Mouse (Mus musculus) c-Kit-negative CD71-positive TER-119-positive erythroid progenitor cells, embryonic 14.5 days (primary cell): ENCODE results near the gene Lrp8.

Experiments used
- DNase-seq: peaks from one replicate; pipeline ENCODE4 v3.0.0-alpha.2; 2013; ENCODE audit warnings: low read depth, low spot score

Lrp8 gene

DNA sequence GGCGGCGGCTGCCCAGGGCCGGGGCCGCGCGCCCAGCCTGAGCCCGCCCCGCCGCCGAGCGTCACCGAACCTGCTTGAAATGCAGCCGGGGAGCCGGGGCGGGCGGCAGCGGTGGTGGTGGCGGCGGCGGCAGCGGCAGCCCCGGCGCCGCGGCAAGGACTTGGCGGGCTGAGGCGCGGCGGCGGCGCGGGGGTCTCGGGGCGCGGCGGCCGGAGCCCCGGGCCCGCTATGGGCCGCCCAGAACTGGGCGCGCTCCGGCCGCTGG is at the start of gene Lrp8:
Lrp8 (plus strand) TSS at position 77 of the 265 bp plus-strand sequence.
- no peak for DNase-seq

DNA sequence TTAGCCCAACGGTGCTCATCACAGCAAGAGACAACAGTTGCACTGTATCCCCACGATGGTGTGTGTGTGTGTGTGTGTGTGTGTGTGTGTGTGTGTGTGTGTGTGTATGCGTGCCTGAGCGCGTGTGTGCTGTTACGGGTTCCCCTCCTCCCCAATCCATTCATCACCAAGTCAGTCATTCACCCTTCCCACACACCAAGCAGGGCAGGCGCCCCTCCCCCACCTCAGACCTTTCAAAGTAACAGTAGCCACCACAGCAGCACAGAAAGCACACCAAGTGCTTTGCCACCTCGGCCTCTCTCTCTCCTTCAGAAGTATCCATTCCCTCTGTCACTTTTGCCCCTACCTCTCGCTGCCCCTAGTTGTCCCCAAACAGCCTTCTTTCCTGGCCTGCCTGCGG is 45.8 kb upstream of the Lrp8 start:
- no peak for DNase-seq

GRCm38 (mm10) chr4:107757487-107758470 is 44.3 kb upstream of the Lrp8 start:
- no peak for DNase-seq

DNA sequence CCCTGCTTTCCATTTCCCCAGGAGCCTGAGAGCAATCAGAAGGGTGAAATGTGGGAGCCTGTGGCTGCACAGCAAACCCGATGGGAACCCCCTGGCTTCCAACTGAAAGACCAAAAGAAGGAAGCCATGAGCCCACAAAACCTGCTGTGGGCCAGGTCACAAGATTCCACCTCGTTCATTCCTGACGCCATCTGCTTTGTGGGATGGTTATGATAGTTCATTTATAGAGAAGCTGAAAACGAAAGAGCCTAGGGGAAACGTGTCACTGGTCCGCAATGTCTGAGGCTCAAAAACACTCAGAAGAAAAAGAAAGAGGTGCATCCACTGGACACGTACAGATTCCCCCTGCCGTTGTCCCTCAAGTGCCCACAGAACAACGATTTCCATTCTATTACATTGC is 43.1 kb upstream of the Lrp8 start:
- no peak for DNase-seq

GRCm38 (mm10) chr4:107763001-107763400 is 39.1 kb upstream of the Lrp8 start:
- DNase-seq: no peak

- DNase-seq: no peak
Measured at GRCm38 (mm10) chr4:107763598-107763997, 38.5 kb upstream of the Lrp8 start.

GRCm38 (mm10) chr4:107765196-107765813 is 36.8 kb upstream of the Lrp8 start:
- DNase-seq: no peak

- DNase-seq: no peak
Measured at GRCm38 (mm10) chr4:107766182-107766581, 35.9 kb upstream of the Lrp8 start.

DNA sequence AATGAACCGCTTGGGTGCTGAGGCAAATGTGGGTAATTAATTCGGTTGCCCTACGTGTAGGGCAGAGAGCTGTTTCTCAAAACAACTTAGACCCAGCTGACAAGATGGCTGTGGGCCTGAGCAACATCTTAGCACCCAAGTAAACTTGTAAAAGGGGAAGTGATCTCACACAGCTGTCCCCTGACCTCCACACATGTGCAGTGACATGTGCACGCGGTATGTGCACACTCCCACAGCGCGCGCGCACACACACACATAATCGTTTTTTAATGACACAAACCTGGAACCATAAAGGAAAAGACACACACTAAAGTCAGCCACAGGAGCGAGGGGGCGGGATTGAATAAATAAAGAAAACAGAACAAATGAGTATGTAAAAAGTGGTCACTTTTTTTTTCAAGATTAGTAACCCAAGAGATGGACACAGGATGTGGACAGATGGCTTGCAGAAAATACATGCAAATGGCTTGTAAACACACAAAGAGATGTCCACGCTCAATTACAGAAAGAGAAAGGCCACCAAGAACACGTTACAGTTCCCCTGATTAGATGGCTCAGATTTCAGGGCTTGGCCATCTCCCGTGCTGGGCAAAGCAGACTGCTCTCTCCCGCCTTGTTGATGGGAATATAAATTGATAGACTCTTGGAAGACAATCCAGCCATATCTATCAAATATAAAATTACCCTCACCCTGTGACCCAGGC is 29.8 kb upstream of the Lrp8 start:
- DNase-seq: no peak

- DNase-seq: no peak
Measured at GRCm38 (mm10) chr4:107774868-107775267, 27.2 kb upstream of the Lrp8 start.

DNA sequence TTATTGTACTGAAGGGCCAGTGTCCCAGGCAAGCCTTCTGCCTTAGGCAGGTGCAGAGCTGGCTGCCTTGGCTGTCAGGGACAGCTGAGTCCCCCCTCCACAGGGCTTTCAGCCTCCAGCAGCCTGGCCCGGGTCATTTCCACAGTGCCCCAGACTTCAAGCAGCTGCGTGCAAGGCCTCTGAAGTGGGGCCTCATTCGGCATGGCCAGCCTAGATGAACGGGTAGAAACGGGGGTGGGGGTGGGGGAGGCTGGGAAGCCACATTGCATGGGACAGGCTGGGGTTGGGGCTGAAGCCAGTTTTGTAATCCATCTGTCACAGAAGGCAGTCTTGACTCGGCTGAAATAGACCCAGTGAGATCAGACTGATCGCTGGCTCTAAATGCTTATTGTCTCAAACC is 26.4 kb upstream of the Lrp8 start:
- DNase-seq: no peak

DNA sequence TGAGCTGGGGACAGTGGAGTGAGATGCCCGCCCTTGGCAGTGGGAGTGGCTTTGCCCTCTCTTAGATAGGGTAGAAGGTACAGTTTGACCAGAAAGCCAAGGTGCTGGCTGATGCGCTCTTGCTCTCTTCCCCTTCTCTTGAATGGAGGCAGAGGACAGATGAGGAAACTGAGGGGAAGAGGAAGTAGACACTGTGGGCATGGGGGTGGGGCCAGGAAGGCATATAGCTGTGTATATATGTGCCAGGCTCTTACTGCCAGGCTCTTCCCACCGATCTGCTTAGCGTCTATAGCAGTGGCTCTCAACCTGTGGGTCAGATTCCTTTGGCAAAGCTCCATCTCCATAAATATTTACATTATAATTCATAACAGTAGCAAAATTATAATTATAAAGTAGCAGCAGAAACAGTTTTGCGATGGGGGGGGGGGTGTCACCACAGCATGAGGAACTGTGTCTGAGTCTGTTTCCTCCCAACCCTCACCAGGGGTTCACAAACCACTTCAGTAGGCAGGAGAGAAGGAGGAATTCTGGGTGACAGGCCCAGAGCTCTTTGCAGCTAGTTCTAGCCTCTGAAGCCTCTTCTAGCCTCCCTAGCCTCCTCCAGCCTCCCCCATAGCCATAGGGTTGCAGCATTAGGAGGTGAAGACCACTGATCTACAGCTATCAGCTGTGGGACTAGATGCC is 24.9 kb upstream of the Lrp8 start:
- no peak for DNase-seq

DNA sequence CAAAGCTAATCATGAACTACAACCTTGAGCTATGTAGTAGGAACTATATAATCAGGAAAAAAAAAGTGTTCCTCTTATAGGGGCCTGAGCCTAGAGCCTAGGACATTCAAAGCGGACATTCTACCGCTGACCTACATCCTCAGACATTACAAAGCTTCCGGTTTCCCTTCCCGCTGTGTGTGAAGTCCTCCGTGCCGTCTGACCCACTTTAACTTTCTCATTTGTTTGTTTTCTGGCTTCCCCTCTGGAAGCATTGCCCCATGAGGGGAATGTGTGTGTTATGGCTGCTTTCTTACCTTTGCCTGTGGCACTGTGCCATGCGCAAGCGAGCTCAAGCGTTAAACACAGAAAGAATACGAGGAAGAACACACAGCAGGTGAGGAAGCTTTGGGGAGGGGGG is 18.5 kb upstream of the Lrp8 start:
- no peak for DNase-seq

GRCm38 (mm10) chr4:107788841-107789240 is 13.2 kb upstream of the Lrp8 start:
- no peak for DNase-seq

DNA sequence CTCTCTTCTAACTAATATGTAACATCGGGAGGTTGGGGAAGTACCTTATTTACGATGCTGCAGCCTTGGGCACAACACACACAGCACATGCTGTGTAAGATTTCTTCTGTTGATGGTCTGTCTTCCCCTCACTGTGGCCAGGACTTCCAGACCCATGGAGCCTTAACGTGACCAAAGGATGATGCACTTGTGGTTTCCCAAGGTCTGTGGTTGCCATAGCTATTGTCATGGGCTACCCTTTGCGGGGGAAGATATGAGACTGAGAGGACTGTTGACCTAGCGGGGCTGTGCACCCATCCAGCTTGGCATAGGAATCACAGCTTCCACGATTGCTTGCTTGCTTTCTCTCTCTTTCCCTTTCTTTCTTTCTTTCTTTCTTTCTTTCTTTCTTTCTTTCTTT is 1.3 kb upstream of the Lrp8 start:
- DNase-seq: no peak

DNA sequence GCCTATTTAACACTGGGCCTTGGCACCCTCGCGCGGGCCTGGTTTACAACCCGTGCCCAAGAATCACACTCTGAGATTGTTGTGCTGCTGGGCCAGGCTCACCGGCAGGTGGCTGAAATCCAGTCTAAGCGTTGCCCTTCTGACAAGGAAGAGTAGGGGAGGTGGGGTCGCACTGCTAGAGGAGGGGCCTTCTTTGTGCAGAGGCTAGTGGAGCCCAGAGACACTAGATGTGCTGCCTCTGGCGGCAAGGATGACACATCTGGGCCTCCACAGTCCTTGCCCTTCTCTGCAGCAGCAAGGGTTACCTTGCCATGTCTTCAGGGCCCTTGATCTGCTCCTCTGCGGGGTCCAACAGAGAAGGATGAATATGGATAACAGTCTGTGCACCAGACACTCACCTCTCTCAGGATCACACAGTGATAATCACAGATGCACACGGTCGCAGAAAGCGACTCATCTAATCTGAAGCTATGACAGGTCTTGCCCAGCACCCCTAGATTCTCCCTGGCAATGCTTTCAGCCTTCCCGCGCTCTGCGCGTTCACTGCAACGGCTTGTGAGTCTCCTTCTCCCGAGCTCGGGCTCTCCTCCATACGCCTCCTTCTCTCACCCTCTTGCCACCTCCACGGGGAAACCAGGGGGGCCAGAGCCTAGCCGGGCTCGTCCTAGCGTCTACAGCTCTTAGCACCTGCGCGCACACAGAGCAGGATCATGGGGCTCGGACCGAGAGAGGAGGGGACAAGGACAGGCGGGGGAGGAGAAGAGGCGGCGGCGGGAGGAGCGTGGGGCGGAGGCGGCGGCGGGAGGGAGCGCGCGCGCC is 486 bp upstream of the Lrp8 start:
- DNase-seq: peak; percentile 64

DNA sequence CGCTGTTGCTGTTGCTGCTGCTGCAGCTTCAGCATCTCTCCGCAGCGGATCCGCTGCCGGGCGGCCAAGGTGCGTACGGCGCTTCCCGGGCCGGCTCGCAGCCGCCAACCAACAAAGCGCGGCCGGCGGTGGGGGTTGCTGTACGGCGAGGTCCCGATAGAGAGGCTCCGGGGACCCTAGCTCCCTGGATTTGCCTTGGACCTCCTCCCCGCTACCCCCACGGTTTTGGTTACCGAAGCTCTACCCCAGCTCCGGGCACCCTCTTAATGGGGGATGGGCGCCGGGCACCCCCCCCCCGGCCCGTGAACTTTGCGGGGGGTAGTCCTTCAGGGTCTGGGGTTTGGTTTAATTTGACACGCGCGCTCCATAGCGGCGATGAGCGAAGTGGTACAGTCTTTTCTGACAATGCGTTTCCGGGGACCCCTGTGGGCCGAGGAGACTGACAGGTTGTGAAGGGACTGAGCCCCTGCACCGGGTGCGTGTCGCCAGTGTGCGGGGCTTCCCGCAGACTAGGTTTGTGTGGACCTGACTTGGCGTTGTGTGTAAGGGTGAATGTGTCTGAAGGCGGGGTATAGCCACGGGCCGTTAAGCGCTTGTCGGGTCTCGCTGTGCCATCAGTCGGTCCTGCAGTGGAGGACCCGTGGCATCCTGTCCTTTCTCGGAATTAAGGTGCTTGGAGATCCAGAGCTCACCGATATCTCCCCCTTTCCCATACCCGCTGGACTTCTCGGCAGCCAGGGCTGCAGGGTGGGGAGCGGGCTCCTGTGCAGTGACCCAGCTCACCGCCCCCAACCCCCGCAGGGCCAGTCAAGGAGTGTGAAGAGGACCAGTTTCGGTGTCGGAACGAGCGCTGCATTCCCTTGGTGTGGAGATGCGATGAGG is 630 bp downstream of the Lrp8 start:
- no peak for DNase-seq

DNA sequence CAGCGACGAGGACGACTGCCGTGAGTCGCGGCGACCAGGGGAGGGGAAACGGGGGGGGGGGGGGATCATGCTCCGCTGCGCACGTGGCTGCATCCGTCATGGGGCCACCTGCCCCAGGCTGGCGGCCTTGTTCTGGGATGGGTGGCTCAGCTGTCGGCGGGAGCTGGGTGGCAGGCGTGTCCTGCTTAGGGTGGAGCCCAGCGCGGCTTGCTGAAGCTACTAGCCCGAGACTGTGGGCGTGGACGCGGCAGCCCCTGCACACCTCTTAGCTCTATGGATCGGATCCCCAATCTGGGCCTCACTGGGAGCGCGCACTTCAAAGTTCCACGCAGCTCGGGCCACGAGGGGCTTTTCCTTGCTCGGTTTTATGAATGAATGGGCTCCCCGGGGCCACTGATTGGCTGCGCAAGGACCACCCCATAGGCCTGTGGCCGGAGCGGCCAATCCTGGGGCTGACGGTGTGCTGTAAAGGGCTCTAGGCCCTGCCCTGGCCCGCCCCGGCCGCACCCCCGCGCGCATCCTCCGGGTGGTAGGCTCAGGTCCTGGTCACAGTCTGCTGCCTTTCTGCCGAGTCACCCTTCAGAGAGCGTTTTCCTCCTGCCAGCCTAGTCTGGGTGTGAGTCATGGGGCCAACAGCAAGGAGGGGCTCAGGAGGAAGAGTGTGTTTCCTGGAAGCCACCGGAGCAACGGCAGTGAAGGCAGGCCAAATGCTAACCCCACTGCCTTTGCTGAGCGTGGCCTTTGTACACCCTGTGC is 1.5 kb downstream of the Lrp8 start:
- DNase-seq: peak; percentile 90

- DNase-seq: no peak
Measured at GRCm38 (mm10) chr4:107805491-107805890, 3.4 kb downstream of the Lrp8 start.
